Mouse (Mus musculus): Measurements from ENCODE around the gene Wdr24. TPM values are rescaled to one million over a fixed set of nuclear protein-coding genes. Genes with fewer than 3 reads are reported as not detected.

The Wdr24 gene
- polyA plus RNA-seq, 1 experiment from 2014 or later = 30.7 TPM

DNA sequence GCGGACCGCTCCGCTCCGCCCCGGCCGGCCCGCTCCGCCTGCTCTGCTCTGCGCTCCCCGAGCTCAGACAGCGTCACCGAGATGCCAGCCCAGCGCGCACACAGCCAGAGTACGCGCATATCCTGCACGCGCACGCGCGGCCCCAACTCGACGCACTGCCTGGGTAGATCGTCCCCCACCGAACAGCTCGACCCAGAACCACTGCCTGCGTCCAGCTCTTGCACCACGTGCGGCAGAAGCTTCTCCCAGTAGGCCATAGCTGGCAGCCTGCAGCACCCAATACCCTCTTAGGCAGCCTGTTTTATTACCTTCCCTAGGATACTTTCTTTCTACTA lies 13.6 kb downstream of the Wdr24 start, which contains the start of gene Rhbdl1:
Gene Rhbdl1, minus strand, starts transcription at position 220 of the 335 bp plus-strand sequence.
- H3K9me3 ChIP-seq = no peaks in the 10 kb centered on the region
- peak; percentile 70 for DNase-seq (ENCODE audit: low spot score)
- no peaks in the 10 kb centered on the region for H3K27me3 ChIP-seq (ENCODE audit: insufficient read depth, poor library complexity, severe bottlenecking)
- H3K27ac ChIP-seq = peak within 1 kb of the TSS; percentile 84
- H3K4me1 ChIP-seq (replicated peaks) = peaks cover 67% of the 10 kb centered on the region
- H3K36me3 ChIP-seq = peaks cover 63% of the 10 kb centered on the region
- H3K4me3 ChIP-seq = peak within 1 kb of the TSS; percentile 52
- 2% methylated on average over 29 of the region's 29 CpGs for WGBS

DNA sequence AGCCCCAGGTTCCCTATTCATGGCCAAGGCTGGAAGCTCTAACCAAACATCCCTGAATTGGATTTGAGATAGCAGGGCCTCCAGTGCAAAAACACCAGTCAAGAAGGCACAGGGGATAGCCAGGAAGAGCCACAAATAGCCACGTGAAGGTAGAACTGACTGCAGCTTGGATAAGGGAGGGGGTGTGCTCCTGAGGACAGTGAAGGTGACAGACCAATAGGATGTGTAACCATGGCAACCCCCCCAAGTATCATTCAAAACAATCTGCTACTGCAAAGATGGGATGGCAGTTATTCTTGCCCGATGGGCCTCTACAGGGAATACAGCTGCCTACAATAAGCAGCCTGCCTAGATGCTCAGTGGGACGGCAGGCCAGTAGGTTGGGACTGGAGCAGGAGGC lies 14.1 kb downstream of the Wdr24 start:
- Histone ChIP-seq H3K27me3 (ENCODE audit: insufficient read depth, poor library complexity, severe bottlenecking) (no peaks in the 10 kb centered on the region), H3K4me3 (peak overlapping the region; percentile 52), H3K9me3 (no peaks in the 10 kb centered on the region), H3K4me1 (replicated peaks) (peaks cover 69% of the 10 kb centered on the region), H3K36me3 (peaks cover 67% of the 10 kb centered on the region), H3K27ac (peak overlapping the region; percentile 84)
- WGBS = 38% methylated on average over 3 of the region's 3 CpGs
- peak; percentile 20 for DNase-seq (ENCODE audit: low spot score)

DNA sequence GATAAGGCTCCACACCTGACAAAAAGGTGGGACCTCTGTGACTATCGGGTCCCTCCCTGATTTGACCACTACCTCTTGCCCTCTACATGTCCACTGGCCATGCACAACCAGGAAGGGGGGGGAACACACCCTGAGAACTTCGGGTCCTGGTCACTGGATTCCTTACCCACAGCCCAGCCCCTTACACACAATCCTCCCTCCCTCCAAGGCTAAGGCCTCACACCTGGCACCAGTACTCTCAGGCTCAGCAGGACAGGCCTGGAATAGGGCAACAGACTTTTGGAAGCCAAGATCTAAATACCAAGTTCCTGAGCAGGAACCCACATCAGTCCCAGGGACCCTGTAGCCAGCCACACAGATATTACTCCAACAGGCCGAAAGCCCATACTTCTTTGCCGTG lies 15.5 kb downstream of the Wdr24 start:
- no peak overlapping the region for H3K27ac ChIP-seq
- no peaks in the 10 kb centered on the region for H3K9me3 ChIP-seq
- no peak overlapping the region for H3K4me3 ChIP-seq
- DNase-seq (ENCODE audit: low spot score) = no peak
- 92% methylated on average over 4 of the region's 4 CpGs for WGBS
- peaks cover 75% of the 10 kb centered on the region for H3K36me3 ChIP-seq
- H3K4me1 ChIP-seq (replicated peaks) = peaks cover 74% of the 10 kb centered on the region
- H3K27me3 ChIP-seq (ENCODE audit: insufficient read depth, poor library complexity, severe bottlenecking) = no peaks in the 10 kb centered on the region

DNA sequence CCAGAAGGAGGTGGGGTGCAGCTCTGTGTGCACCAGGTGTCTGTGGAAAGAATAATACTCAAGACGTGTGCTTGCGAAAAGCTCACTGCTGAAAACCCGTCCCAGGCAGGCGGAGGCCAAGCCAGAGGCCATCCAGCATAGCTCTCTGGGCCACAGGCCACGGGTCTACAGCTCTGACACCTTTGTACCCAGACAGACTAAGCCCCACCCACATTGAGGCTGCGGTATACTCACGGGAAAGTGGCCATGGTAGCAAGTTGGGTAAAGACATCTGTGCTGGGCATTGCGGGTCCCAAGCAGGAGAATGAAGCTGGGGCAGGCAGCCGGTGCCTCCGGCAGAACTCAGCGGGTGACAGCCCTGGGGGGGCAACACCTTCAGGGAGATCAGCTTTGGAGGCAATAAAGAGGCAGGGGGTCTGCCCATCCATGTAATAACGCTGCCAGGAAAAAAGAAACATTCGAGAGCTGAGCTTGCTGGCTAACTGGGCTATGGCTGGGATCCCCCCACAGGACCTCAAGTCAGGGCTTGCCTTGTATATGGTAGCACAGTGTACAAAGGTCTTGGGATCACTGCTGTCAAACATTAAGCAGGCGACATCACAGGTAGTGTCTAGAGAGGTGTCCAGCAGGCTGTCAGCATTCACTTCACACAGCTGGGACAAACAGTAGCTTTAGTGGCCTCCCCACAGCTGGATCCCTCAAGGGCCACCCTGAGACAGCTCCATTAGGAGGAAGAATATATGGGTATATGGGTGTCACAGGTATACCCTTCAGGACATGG lies 16.2 kb downstream of the Wdr24 start:
- peaks cover 73% of the 10 kb centered on the region for H3K4me1 ChIP-seq (replicated peaks)
- no peak for DNase-seq (ENCODE audit: low spot score)
- WGBS = 90% methylated on average over 14 of the region's 14 CpGs
- H3K9me3 ChIP-seq = no peaks in the 10 kb centered on the region
- no peaks in the 10 kb centered on the region for H3K27me3 ChIP-seq (ENCODE audit: insufficient read depth, poor library complexity, severe bottlenecking)
- peaks cover 72% of the 10 kb centered on the region for H3K36me3 ChIP-seq
- H3K27ac ChIP-seq = no peak overlapping the region
- H3K4me3 ChIP-seq = 0 out of 2 replicates have a peak overlapping the region, but pooled peaks have one; percentile 7

DNA sequence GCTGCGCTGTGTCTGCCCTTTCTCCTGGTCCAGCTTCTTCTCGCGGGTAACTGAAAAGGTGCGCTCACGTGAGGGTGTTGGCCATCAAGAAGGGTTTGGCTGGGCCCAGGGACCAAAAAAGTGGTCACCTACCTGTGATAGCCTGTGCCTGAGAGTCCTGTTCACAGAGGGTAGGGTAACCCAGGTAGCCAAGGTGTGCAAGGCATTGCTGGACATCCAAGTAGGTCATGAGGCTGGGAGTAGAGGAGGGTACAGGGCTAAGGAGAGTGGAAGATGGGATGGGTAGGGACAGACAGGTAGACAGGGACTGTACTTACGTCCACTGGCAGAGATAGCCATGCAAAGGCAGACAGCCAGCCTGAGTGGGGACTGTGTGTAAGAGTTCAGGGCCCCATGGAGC lies 17.1 kb downstream of the Wdr24 start:
- DNase-seq (ENCODE audit: low spot score) = no peak
- 95% methylated on average over 6 of the region's 6 CpGs for WGBS
- H3K27ac ChIP-seq = no peak overlapping the region
- peaks cover 70% of the 10 kb centered on the region for H3K4me1 ChIP-seq (replicated peaks)
- H3K27me3 ChIP-seq (ENCODE audit: insufficient read depth, poor library complexity, severe bottlenecking) = no peaks in the 10 kb centered on the region
- peaks cover 71% of the 10 kb centered on the region for H3K36me3 ChIP-seq
- no peak overlapping the region for H3K4me3 ChIP-seq
- H3K9me3 ChIP-seq = no peaks in the 10 kb centered on the region

DNA sequence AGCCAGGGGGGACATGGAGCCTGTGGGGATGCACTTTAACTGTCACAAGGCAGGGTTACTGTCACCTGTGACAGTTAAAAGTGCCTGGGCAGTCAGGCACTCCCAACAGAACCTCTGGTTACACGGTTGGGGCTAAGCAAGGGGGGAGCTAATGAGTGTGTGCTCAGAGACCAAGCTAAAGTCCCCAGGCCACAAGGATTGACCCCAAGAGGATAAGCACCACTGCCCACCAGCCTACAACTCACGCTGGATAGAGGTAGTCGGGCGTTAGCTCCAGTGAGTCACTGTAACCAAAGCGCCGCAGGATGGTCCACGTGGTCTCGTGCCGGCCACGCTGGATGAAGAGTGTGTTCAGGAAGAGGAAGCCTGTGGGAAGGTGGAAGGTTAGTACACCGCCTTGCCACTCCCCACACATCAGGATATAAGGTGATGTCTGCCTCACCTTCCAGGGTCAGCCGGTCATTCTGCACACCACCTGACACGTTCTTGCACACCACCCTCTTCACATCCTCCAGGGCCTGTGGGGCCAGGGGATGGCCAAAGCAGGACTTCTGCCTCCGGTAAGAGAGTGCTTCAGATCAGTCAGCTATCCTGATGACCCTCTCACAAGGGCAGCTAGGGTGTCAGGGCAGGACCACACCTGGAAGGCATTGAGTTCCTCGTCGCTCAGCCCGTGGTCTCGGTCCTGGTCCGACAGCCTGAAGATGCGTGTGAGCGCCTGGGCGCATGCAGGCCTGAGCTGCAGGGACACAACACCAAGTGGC lies 17.9 kb downstream of the Wdr24 start, which contains the start of gene Gm20683:
Gene Gm20683, minus strand, starts transcription at position 647 of the 764 bp plus-strand sequence.
- whole genome bisulfite sequencing = 93% methylated on average over 22 of the region's 22 CpGs
- Histone ChIP-seq H3K4me3 (peak within 1 kb of the TSS; percentile 9; the same call in 1 of the 2 replicates), H3K4me1 (replicated peaks) (peaks cover 62% of the 10 kb centered on the region), H3K9me3 (no peaks in the 10 kb centered on the region), H3K27ac (no peak within 1 kb of the TSS), H3K27me3 (ENCODE audit: insufficient read depth, poor library complexity, severe bottlenecking) (no peaks in the 10 kb centered on the region), H3K36me3 (peaks cover 71% of the 10 kb centered on the region)
- no peak for DNase-seq (ENCODE audit: low spot score)

DNA sequence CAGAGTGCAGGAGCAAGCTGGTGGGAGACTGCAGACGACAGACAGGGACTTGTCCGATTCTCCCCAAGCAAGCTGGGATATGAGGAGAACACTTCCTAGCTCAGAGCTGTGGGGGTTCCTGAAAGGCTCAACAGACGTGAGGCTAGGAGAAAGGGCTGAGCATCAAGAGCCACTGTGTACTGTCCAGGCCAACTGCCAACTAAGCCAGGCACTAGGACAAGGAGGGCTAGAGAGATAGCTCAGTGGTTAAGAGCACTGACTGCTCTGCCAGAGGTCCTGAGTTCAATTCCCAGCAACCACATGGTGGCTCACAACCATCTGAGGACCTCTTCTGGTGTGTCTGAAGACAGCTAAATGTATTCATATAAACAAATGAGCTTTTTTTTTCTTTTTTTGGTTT lies 19.1 kb downstream of the Wdr24 start:
- 86% methylated on average over 3 of the region's 3 CpGs for WGBS
- Histone ChIP-seq H3K4me1 (replicated peaks) (peaks cover 50% of the 10 kb centered on the region), H3K27me3 (ENCODE audit: insufficient read depth, poor library complexity, severe bottlenecking) (no peaks in the 10 kb centered on the region), H3K27ac (no peak overlapping the region), H3K4me3 (peak overlapping the region; percentile 9; the same call in 1 of the 2 replicates), H3K9me3 (no peaks in the 10 kb centered on the region), H3K36me3 (peaks cover 84% of the 10 kb centered on the region)
- no peak for DNase-seq (ENCODE audit: low spot score)

DNA sequence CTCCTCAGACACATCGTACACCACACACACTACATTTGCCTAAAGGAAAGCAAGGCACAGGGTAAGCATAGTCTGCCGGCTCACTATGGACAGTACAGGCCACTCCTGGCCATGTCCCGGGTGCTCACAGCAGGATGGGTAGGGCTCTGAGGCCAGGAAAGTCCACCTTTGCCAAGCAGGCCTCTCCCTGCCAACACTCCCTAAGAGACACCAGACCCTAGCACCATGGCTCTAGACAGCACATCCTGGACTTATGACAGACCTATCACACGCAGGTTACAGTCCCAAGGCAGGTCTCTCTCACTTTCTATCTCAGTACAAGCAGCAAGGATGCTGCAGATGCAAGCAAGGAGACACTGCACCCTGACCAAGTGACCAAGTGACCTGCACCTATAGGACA lies 19.7 kb downstream of the Wdr24 start:
- H3K9me3 ChIP-seq = no peaks in the 10 kb centered on the region
- H3K36me3 ChIP-seq = peaks cover 85% of the 10 kb centered on the region
- no peak overlapping the region for H3K27ac ChIP-seq
- no peaks in the 10 kb centered on the region for H3K27me3 ChIP-seq (ENCODE audit: insufficient read depth, poor library complexity, severe bottlenecking)
- peak overlapping the region; percentile 86 for H3K4me3 ChIP-seq
- DNase-seq (ENCODE audit: low spot score) = no peak
- peaks cover 44% of the 10 kb centered on the region for H3K4me1 ChIP-seq (replicated peaks)
- WGBS = 90% methylated on average over 4 of the region's 4 CpGs

DNA sequence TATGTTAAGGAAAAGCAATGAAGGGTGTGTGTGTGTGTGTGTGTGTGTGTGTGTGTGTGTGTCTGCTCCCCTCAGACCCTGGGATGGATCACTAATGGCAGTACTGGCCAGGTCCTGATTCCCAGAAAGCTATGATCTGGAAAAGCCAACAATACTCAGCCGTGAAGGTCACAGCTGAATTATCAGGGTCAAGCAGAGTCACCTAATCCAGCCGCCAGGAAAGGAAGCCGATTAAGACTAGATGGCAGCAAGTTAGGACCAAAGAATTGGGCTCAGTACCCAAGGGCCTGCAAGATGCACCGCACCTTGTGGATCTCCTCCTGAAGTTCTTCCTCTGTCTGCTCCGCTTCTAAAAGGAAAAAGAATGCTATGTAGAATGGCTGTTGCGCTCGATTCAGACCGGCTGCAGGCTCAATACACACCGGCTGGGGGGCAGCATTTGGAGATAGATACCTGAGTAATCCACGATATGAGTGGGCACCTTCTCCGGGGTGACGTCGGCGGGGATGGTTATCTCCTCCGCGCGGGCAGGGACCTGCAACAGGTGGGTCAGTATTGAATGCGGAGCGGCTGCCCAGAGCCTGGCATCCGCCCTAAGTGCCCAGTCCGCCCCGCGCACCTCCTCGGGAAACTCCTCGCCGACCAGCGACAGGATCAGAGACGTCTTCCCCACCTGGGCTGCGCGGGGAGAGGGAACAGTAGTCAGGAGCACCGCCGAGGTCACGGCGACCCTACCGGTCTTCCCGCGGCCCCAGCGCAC lies 20.4 kb downstream of the Wdr24 start:
- WGBS = 4% methylated on average over 38 of the region's 38 CpGs
- no peak for DNase-seq (ENCODE audit: low spot score)
- peaks cover 85% of the 10 kb centered on the region for H3K36me3 ChIP-seq

DNA sequence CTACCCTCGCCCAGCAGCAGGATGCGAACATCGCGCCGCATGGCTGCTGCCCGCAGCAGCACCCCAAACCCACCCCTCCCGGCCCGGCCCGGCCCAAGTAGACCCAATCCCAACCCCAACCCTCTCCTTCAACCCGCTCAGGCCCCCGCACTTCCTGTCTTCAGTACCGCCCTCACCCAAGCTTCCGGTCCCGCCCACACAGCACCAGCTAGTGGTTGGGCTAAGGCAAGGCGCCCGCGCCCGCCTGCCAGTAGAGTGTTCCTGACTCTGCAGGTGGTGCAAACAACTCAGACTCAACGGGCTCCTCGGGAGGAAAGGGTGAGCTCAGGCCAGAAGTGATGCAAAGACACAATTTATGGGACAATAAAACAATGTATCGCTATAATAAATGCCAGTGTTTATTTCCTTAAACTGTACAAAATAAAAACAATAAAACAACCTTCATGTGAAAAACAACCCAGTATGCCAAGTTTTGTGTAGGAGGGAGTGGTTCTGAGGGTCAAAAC lies 21.0 kb downstream of the Wdr24 start, which contains the start of gene Rhot2:
Gene Rhot2, minus strand, starts transcription at position 456 of the 506 bp plus-strand sequence.
- no peaks in the 10 kb centered on the region for H3K9me3 ChIP-seq
- peak within 1 kb of the TSS; percentile 95 for H3K27ac ChIP-seq
- H3K27me3 ChIP-seq (ENCODE audit: insufficient read depth, poor library complexity, severe bottlenecking) = no peaks in the 10 kb centered on the region
- under 1% methylated on average over 21 of the region's 21 CpGs for WGBS
- peaks cover 31% of the 10 kb centered on the region for H3K4me1 ChIP-seq (replicated peaks)
- DNase-seq (ENCODE audit: low spot score) = peak; percentile 93
- H3K4me3 ChIP-seq = peak within 1 kb of the TSS; percentile 86
- H3K36me3 ChIP-seq = peaks cover 85% of the 10 kb centered on the region

More for the DNA sequence above, 20.4 kb downstream of the Wdr24 start:
- peaks cover 38% of the 10 kb centered on the region for H3K4me1 ChIP-seq (replicated peaks)
- H3K4me3 ChIP-seq = peak overlapping the region; percentile 86
- H3K27ac ChIP-seq = peak overlapping the region; percentile 95
- no peaks in the 10 kb centered on the region for H3K9me3 ChIP-seq
- H3K27me3 ChIP-seq (ENCODE audit: insufficient read depth, poor library complexity, severe bottlenecking) = no peaks in the 10 kb centered on the region

DNA sequence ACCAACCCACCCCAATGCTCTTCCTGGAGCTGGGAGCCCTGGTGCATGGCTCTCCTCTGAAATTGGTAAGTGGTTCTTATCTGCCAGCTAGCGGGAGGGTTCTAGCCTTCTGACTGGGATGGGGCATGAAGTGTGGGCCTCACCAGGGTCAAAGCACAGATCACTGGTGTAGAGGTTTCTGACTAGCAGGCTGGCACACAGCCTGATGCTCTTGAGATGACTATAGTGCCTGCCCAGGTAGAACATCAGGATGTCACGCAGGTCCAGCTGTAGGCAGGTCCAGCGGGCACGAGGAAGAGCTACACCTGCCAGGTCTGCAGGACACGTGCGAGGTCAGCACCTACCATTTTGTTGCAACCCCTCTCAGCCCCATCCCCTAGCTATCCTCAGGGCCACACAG lies 36.8 kb downstream of the Wdr24 start:
- no peak for DNase-seq (ENCODE audit: low spot score)
- WGBS = 91% methylated on average over 6 of the region's 6 CpGs
- Histone ChIP-seq H3K4me3 (peak overlapping the region; percentile 82), H3K4me1 (replicated peaks) (peaks cover 34% of the 10 kb centered on the region), H3K36me3 (peaks cover 29% of the 10 kb centered on the region), H3K27me3 (ENCODE audit: insufficient read depth, poor library complexity, severe bottlenecking) (no peaks in the 10 kb centered on the region), H3K9me3 (no peaks in the 10 kb centered on the region), H3K27ac (peak overlapping the region; percentile 96)

Measured in hindbrain, embryonic 10.5 days (tissue).